Comparison of ENCODE assay signal across 8 mouse cellular contexts in the genomic region with DNA sequence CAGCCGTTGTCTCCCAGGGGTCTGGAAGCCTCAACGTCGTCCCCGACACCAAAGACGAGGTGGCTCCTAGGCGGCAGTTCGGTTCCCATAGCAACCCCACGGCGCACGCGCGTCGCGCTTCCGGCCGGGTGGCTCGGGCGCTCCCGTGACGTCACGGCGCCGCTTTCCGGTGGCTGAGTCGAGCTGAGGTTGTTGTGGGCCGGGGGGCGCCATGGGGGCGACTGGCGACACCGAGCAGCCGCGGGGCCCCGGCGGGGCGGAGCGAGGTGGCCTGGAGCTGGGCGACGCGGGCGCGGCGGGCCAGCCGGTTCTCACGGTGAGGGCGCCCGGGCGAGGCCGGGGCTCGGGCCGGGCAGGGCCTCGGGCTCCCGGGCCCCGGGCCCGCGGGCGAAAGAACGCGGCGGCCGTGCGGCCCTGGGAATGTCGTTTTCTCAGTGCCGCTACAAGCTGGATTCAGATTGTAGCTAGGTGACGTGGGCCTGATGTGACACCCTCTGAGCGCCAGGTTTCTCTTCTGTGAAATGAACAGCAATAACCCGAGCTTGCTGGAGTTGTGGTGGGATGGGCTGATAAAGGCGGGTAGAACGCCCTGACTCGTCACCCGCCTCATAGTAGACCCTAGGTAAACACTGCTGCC. TPM values are rescaled to one million over a fixed set of nuclear protein-coding genes. Genes with fewer than 3 reads are reported as not detected.
DNase-seq lines count a peak whose midpoint lies in the region; ATAC-seq and TF ChIP-seq lines count a peak whose summit lies in the region.

A gene (minus strand): TSS at position 89 of the 637 bp plus-strand sequence.
A gene (plus strand): TSS at position 141 of the 637 bp plus-strand sequence.

- peak; percentile 76 for TF ChIP-seq POLR2A in brain, embryonic 14.5 days (IDR thresholded peaks at IDR 0.05; ENCODE audit: borderline replicate concordance, extremely low read depth, insufficient read depth, insufficient read length, poor library complexity, severe bottlenecking)

- no peaks in the 10 kb centered on the region for H3K9me3 ChIP-seq in heart, embryonic 11.5 days (replicated peaks; ENCODE audit: control insufficient read depth, low read length)
- H3K9me3 ChIP-seq in kidney, embryonic 15.5 days (replicated peaks): no peaks in the 10 kb centered on the region

- H3K4me2 ChIP-seq in heart, embryonic 11.5 days: peak within 1 kb of the TSS; percentile 87
- peak within 1 kb of the TSS; percentile 66 for H3K4me2 ChIP-seq in kidney, embryonic 15.5 days

- peak within 1 kb of the TSS; percentile 75 for H3K4me3 ChIP-seq in heart, embryonic 11.5 days (ENCODE audit: low read depth, low read length)
- H3K4me3 ChIP-seq in kidney, embryonic 15.5 days (replicated peaks): peak within 1 kb of the TSS; percentile 85

- H3K4me1 ChIP-seq in heart, embryonic 11.5 days (ENCODE audit: control insufficient read depth, insufficient read depth, low read length): peaks cover 12% of the 10 kb centered on the region
- H3K4me1 ChIP-seq in kidney, embryonic 15.5 days: peaks cover 20% of the 10 kb centered on the region

- TF ChIP-seq CTCF in brain, embryonic 14.5 days (IDR thresholded peaks at IDR 0.05; ENCODE audit: borderline replicate concordance, extremely low read depth, insufficient read depth, insufficient read length): no peak

- ATAC-seq in erythroblast, adult 5-6 weeks (replicated peaks; ENCODE audit: low FRiP score, poor library complexity, severe bottlenecking): peak; percentile 76
- ATAC-seq in heart, embryonic 11.5 days (replicated peaks; ENCODE audit: insufficient number of reproducible peaks, low FRiP score, low TSS enrichment): peak; percentile 87
- peak; percentile 93 for ATAC-seq in kidney, embryonic 15.5 days (replicated peaks; ENCODE audit: low FRiP score)

- peak within 1 kb of the TSS; percentile 58 for H3K27ac ChIP-seq in heart, embryonic 11.5 days (ENCODE audit: low read depth, low read length)
- peak within 1 kb of the TSS; percentile 73 for H3K27ac ChIP-seq in kidney, embryonic 15.5 days

- H3K27me3 ChIP-seq in heart, embryonic 11.5 days (ENCODE audit: control insufficient read depth, insufficient read depth, low read length): no peaks in the 10 kb centered on the region
- H3K27me3 ChIP-seq in kidney, embryonic 15.5 days: no peaks in the 10 kb centered on the region

- peaks cover 4% of the 10 kb centered on the region; the same call in 1 of the 2 replicates for H3K36me3 ChIP-seq in heart, embryonic 11.5 days (ENCODE audit: control insufficient read depth, insufficient read depth, low read length)
- peaks cover 37% of the 10 kb centered on the region for H3K36me3 ChIP-seq in kidney, embryonic 15.5 days

- H3K9ac ChIP-seq in heart, embryonic 11.5 days (ENCODE audit: low read depth, low read length): peak within 1 kb of the TSS; percentile 91
- H3K9ac ChIP-seq in kidney, embryonic 15.5 days: peak within 1 kb of the TSS; percentile 89

- under 1% methylated on average over 70 of the region's 70 CpGs for WGBS in heart, embryonic 11.5 days (ENCODE audit: insufficient replicate concordance)
- under 1% methylated on average over 70 of the region's 70 CpGs for WGBS in kidney, embryonic 15.5 days

- DNase-seq in CD4-positive helper T cell, adult 2 months (ENCODE audit: low read depth, low spot score): peak; percentile 96
- peak; percentile 97 for DNase-seq in brain, embryonic 14.5 days (ENCODE audit: low read depth)
- DNase-seq in liver: peak; percentile 94
- DNase-seq in monocyte, adult 2 months (ENCODE audit: low read depth in 1 of 2, low spot score in 2 of 2): peak; percentile 68 to 85
- peak; percentile 88 to 93 for DNase-seq in spleen, postnatal 14 days (ENCODE audit: low spot score in 2 of 2)

RNA-seq across cellular contexts. Expression of the first gene that starts in this region (rescaled TPM):
- polyA plus RNA-seq in brain, embryonic 14.5 days (2012; rRNA removed): 0.94 and 1.4 TPM in 2 replicates
- total RNA-seq in erythroblast, adult 5-6 weeks (2015; ENCODE audit: low replicate concordance): 16.7 and 19.9 TPM in 2 replicates
- total RNA-seq in erythroblast, adult 5-6 weeks (2017; ENCODE audit: low replicate concordance): 10.0 and 12.8 TPM in 2 replicates
- polyA plus RNA-seq in heart, embryonic 11.5 days (2014; fragmentation: Nextera tagmentation; extraction: Ambion mirVana): 0.19 TPM in 1 of 2 replicates, not detected in the other
- polyA plus RNA-seq in kidney, embryonic 15.5 days (2015; fragmentation: Nextera tagmentation; extraction: Ambion mirVana): 1.2 and 1.3 TPM in 2 replicates

RNA-seq across cellular contexts. Expression of the second gene that starts in this region (rescaled TPM):
- polyA plus RNA-seq in brain, embryonic 14.5 days (2012; rRNA removed): 46.0 and 50.2 TPM in 2 replicates
- total RNA-seq in erythroblast, adult 5-6 weeks (2015; ENCODE audit: low replicate concordance): 79.2 and 130 TPM in 2 replicates
- 137 and 237 TPM in 2 replicates for total RNA-seq in erythroblast, adult 5-6 weeks (2017; ENCODE audit: low replicate concordance)
- 52.6 and 57.3 TPM in 2 replicates for polyA plus RNA-seq in heart, embryonic 11.5 days (2014; fragmentation: Nextera tagmentation; extraction: Ambion mirVana)
- polyA plus RNA-seq in kidney, embryonic 15.5 days (2015; fragmentation: Nextera tagmentation; extraction: Ambion mirVana): 74.6 and 75.1 TPM in 2 replicates

Comparison
In these comparisons a context has a peak if more than half of its experiments do, and no peak if none do; other contexts are left out.
1. Peak in every context shown above with its lines: DNase-seq, ATAC-seq, H3K4me3 ChIP-seq and H3K27ac ChIP-seq.